Mouse (Mus musculus): Measurements from ENCODE around the gene Agrp. TPM values are rescaled to one million over a fixed set of nuclear protein-coding genes. Genes with fewer than 3 reads are reported as not detected.

The Agrp gene
- total and polyA plus RNA-seq, 3 experiments: 0.63 TPM; not detected in 2

DNA sequence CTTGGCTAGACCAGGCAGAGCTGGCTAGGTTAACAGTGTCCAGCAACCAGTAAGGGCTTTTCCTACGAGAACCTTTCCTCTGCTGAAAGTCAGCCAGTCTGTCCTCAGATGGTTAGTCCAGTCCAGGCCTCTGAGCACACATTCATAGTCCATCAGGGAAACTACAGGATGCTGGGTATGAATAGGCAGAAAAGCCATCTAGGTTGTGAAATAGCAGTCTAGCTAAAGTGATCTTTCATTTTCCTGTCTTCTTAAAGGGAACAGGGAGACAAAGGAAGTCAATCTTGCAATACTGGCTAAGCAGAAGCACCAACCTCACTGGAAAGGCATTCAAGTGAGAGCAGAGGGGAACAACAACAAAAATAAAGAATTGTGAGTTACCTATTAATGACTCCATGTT lies 84.4 kb downstream of the Agrp start:
- no peaks in the 10 kb centered on the region for H3K27me3 ChIP-seq (ENCODE audit: control insufficient read depth in 1 of 2, insufficient read depth in 2 of 2, low read length in 2 of 2)
- H3K4me3 ChIP-seq (ENCODE audit: control insufficient read depth in 1 of 2, insufficient read depth in 1 of 2, low read depth in 2 of 2, low read length in 2 of 2): no peak overlapping the region
- DNase-seq (ENCODE audit: low read depth, low spot score): no peak
- no peak overlapping the region for H3K27ac ChIP-seq (ENCODE audit: control insufficient read depth, low read depth, low read length)
- TF ChIP-seq SMC3 (IDR thresholded peaks at IDR 0.05; ENCODE audit: low read depth, low read length): no peak
- TF ChIP-seq CHD2 (IDR thresholded peaks at IDR 0.05; ENCODE audit: low read length): no peak
- no peak for TF ChIP-seq TAL1 (IDR thresholded peaks at IDR 0.05; ENCODE audit: low read length)
- TF ChIP-seq E2F4 (IDR thresholded peaks at IDR 0.05; ENCODE audit: borderline replicate concordance, low read depth, low read length): no peak
- TF ChIP-seq MEF2A (IDR thresholded peaks at IDR 0.05; ENCODE audit: extremely low read depth, insufficient replicate concordance, low read depth, low read length, poor library complexity, severe bottlenecking): no peak
- no peak for TF ChIP-seq USF2 (IDR thresholded peaks at IDR 0.05; ENCODE audit: borderline replicate concordance in 1 of 2, insufficient read depth in 1 of 2, low read depth in 1 of 2, low read length in 2 of 2)
- TF ChIP-seq MAZ (IDR thresholded peaks at IDR 0.05; ENCODE audit: low read depth, low read length): no peak
- no peak for TF ChIP-seq ELF1 (IDR thresholded peaks at IDR 0.05; ENCODE audit: low read depth, low read length)
- TF ChIP-seq HCFC1 (IDR thresholded peaks at IDR 0.05; ENCODE audit: low read depth, low read length): no peak
- no peak for TF ChIP-seq ZC3H11A (IDR thresholded peaks at IDR 0.05; ENCODE audit: low read depth, low read length)
- no peak for TF ChIP-seq SIN3A (IDR thresholded peaks at IDR 0.05; ENCODE audit: low read length)
- no peak for TF ChIP-seq UBTF (IDR thresholded peaks at IDR 0.05; ENCODE audit: borderline replicate concordance, insufficient read depth, low read depth, low read length)
- no peak for TF ChIP-seq TBP (IDR thresholded peaks at IDR 0.05; ENCODE audit: low read depth, low read length)
- no peak for TF ChIP-seq CTCF (IDR thresholded peaks at IDR 0.05 in 2 of 3, conservative IDR thresholded peaks at IDR 0.05 in 1 of 3; ENCODE audit: control insufficient read depth in 1 of 3, insufficient read depth in 1 of 3, low read depth in 2 of 3, low read length in 3 of 3, poor library complexity in 1 of 3, severe bottlenecking in 1 of 3)
- no peak for TF ChIP-seq TCF12 (IDR thresholded peaks at IDR 0.05; ENCODE audit: low read depth, low read length)
- H3K4me1 ChIP-seq (ENCODE audit: control insufficient read depth in 1 of 2, insufficient read depth in 2 of 2, low read length in 2 of 2): no peaks in the 10 kb centered on the region
- H3K9me3 ChIP-seq (replicated peaks; ENCODE audit: insufficient read depth, low read length): no peaks in the 10 kb centered on the region
- no peaks in the 10 kb centered on the region; a peak in 1 of 4 replicates for H3K36me3 ChIP-seq (ENCODE audit: control insufficient read depth in 1 of 2, insufficient read depth in 2 of 2, low read length in 2 of 2)
- no peak overlapping the region for H3K9ac ChIP-seq (ENCODE audit: control insufficient read depth, low read depth, low read length, poor library complexity, severe bottlenecking)
- H3K79me2 ChIP-seq (ENCODE audit: control insufficient read depth, insufficient read depth, low read length, poor library complexity): 0 out of 2 replicates have a peak, but pooled peaks cover 2% of the 10 kb centered on the region

DNA sequence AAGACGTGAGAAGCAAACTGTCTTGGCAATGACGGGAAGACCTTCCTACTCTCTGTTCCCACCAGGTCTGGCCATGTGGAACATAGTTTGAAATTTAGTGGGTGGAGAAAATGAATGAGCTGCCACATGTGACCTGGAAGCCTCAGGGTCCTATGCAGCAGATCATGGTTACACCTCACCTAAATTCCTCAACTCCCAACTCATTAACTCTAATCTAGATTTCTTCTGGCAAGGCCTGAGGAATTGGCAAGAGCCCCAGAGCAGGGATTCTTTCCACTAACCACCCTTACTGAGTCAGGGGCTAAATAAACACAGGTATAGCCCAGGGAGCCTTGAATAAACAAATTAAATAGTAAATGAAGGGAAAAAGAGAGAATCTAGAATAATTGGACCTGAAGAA lies 85.2 kb downstream of the Agrp start:
- no peaks in the 10 kb centered on the region for H3K9me3 ChIP-seq (replicated peaks; ENCODE audit: insufficient read depth, low read length)
- H3K27ac ChIP-seq (ENCODE audit: control insufficient read depth, low read depth, low read length): no peak overlapping the region

More for the DNA sequence above, 85.2 kb downstream of the Agrp start:
- no peak overlapping the region for H3K4me3 ChIP-seq (ENCODE audit: control insufficient read depth in 1 of 2, insufficient read depth in 1 of 2, low read depth in 2 of 2, low read length in 2 of 2)
- TF ChIP-seq TBP (IDR thresholded peaks at IDR 0.05; ENCODE audit: low read depth, low read length) (no peak), MAFK (IDR thresholded peaks at IDR 0.05; ENCODE audit: borderline replicate concordance, low read depth, low read length) (no peak), USF1 (IDR thresholded peaks at IDR 0.05; ENCODE audit: low read depth, low read length) (no peak), ZMIZ1 (IDR thresholded peaks at IDR 0.05; ENCODE audit: low read depth, low read length) (no peak), MEF2A (IDR thresholded peaks at IDR 0.05; ENCODE audit: extremely low read depth, insufficient replicate concordance, low read depth, low read length, poor library complexity, severe bottlenecking) (no peak), E2F4 (IDR thresholded peaks at IDR 0.05; ENCODE audit: borderline replicate concordance, low read depth, low read length) (no peak), USF2 (IDR thresholded peaks at IDR 0.05; ENCODE audit: borderline replicate concordance in 1 of 2, insufficient read depth in 1 of 2, low read depth in 1 of 2, low read length in 2 of 2) (no peak), MYB (IDR thresholded peaks at IDR 0.05; ENCODE audit: low read depth, low read length) (no peak)
- no peaks in the 10 kb centered on the region; a peak in 1 of 4 replicates for H3K36me3 ChIP-seq (ENCODE audit: control insufficient read depth in 1 of 2, insufficient read depth in 2 of 2, low read length in 2 of 2)
- no peaks in the 10 kb centered on the region for H3K4me1 ChIP-seq (ENCODE audit: control insufficient read depth in 1 of 2, insufficient read depth in 2 of 2, low read length in 2 of 2)
- H3K79me2 ChIP-seq (ENCODE audit: control insufficient read depth, insufficient read depth, low read length, poor library complexity): 0 out of 2 replicates have a peak, but pooled peaks cover 2% of the 10 kb centered on the region
- no peak for DNase-seq (ENCODE audit: low read depth, low spot score)
- H3K27me3 ChIP-seq (ENCODE audit: control insufficient read depth in 1 of 2, insufficient read depth in 2 of 2, low read length in 2 of 2): no peaks in the 10 kb centered on the region
- no peak overlapping the region for H3K9ac ChIP-seq (ENCODE audit: control insufficient read depth, low read depth, low read length, poor library complexity, severe bottlenecking)

Measured in MEL (cell line).